Mouse (Mus musculus): ENCODE results near the gene Tiam2. TPM values are rescaled to one million over a fixed set of nuclear protein-coding genes. Genes with fewer than 3 reads are reported as not detected.
A peak's percentile ranks its signal among the peaks of the same experiment; 100 is the strongest.

The Tiam2 gene
- polyA plus RNA-seq, 1 experiment from 2014 or later = 0.56 TPM

DNA sequence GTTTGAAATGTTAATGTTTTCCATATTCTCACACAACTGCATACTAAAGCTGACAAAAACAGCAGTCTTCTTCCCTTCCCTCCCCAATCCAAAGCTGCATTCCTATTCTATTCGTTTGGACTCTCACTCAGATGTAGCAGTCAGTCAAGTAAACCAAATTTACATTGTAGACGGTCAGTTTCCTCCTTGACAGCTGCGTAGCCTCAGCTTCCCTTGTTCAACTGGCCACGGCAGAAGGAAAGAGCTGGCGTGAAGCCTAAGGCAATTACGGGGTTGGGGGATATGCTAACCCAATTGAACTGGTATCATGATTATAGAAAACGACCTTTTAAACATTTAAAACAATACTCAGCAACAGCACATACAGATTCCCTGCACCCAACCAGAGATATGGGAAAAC lies 221.4 kb downstream of the Tiam2 start:
- Histone ChIP-seq H3K4me2 (ENCODE audit: low read depth, low read length) (no peak overlapping the region), H3K4me3 (ENCODE audit: low read depth, low read length) (no peak overlapping the region), H3K27me3 (ENCODE audit: insufficient read depth, low read length) (no peaks in the 10 kb centered on the region), H3K9me3 (ENCODE audit: low read length) (no peaks in the 10 kb centered on the region), H3K36me3 (replicated peaks; ENCODE audit: insufficient read depth, low read length) (peaks cover 7% of the 10 kb centered on the region), H3K9ac (replicated peaks) (no peak overlapping the region), H3K4me1 (ENCODE audit: insufficient read depth) (no peaks in the 10 kb centered on the region), H3K27ac (ENCODE audit: low read depth) (no peak overlapping the region)
- ATAC-seq = no peak
- 67% methylated on average over 7 of the region's 7 CpGs for whole genome bisulfite sequencing (ENCODE audit: insufficient replicate concordance)
- TF ChIP-seq EP300 (IDR thresholded peaks at IDR 0.05; ENCODE audit: low read depth) = no peak
- TF ChIP-seq CTCF (IDR thresholded peaks at IDR 0.05; ENCODE audit: low read depth) = no peak
- DNase-seq = no peak

DNA sequence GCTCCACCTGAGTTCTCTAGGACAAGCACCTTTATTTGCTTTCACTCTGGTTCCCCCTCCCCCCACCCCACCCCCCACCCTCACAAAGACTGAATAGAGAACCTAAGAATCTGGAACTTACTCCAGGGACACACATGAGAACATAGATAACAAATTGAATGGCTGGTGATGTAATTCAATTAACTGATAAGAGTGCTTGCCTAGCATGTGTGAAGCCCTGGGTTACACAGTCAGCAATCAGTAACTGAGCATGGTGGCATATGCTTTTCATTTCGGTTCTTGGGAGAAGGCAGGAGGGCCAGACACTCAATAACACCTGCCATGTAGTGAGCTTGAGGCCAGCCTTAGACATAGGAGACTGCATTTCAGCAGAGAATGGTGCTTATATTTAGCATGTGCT lies 229.9 kb downstream of the Tiam2 start:
- 0 out of 2 replicates have a peak, but pooled peaks cover 3% of the 10 kb centered on the region for H3K36me3 ChIP-seq (replicated peaks; ENCODE audit: insufficient read depth, low read length)
- no peak for ATAC-seq
- 33% methylated on average over 1 of the region's 1 CpGs for WGBS (ENCODE audit: insufficient replicate concordance)
- no peak overlapping the region for H3K4me3 ChIP-seq (ENCODE audit: low read depth, low read length)
- H3K27ac ChIP-seq (ENCODE audit: low read depth) = peak overlapping the region; percentile 89
- no peak overlapping the region for H3K9ac ChIP-seq (replicated peaks)
- DNase-seq = no peak
- TF ChIP-seq EP300 (IDR thresholded peaks at IDR 0.05; ENCODE audit: low read depth) (no peak), CTCF (IDR thresholded peaks at IDR 0.05; ENCODE audit: low read depth) (no peak)
- H3K9me3 ChIP-seq (ENCODE audit: low read length) = no peaks in the 10 kb centered on the region
- H3K27me3 ChIP-seq (ENCODE audit: insufficient read depth, low read length) = no peaks in the 10 kb centered on the region
- H3K4me2 ChIP-seq (ENCODE audit: low read depth, low read length) = peak overlapping the region; percentile 88
- H3K4me1 ChIP-seq (ENCODE audit: insufficient read depth) = peaks cover 15% of the 10 kb centered on the region

DNA sequence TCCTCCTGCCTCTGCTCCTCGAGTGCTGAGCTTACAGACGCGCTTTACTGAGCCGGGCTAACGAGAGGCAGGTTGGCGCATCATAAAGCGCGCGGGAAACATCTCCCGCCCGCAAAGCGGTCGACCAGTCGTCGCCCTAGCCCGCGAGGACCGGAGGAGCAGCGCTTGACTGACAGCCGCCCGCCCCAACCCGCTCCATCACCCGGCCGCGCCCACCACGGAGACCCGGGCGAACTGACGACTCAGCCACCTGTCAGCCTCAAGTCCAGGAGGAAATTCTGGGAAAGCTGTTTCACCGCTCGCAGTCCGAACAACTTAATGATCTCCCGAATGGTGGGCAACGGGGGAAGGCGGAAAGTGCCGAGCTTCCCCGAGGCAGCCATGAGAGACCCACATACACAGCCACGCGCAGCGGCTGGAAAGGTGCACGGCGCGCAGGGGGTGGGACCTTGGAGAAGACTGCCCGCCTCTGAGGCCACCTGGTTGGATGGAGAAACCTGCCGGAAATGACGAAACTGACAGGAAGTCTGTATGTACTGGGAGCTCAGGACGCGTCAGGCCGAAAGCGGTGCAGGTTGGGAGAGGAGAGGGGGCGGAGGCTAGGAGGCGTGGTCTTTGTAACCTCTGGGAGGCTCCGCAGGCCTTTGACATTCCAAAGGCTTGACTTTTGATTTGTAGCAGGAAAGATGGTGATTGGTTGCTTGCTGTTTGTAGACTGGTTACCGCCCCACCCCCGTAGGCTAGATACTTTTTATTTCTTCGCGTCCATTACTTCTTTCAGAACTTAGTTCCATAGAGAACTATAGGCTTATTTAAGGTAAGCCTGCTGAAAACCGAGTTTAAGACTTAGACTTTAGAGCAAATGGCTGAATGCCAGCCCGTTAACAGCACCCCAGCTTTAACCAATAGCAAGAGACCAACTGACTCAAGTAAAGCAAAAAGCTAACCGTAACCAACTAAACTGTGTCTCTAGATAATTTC lies 231.2 kb downstream of the Tiam2 start, which contains the start of gene Tfb1m:
Tfb1m (minus strand) TSS at position 451 of the 981 bp plus-strand sequence.
- Histone ChIP-seq H3K27me3 (ENCODE audit: insufficient read depth, low read length) (no peaks in the 10 kb centered on the region), H3K27ac (ENCODE audit: low read depth) (peak within 1 kb of the TSS; percentile 93), H3K4me3 (ENCODE audit: low read depth, low read length) (peak within 1 kb of the TSS; percentile 69), H3K4me1 (ENCODE audit: insufficient read depth) (peaks cover 15% of the 10 kb centered on the region), H3K9ac (replicated peaks) (peak within 1 kb of the TSS; percentile 63), H3K9me3 (ENCODE audit: low read length) (no peaks in the 10 kb centered on the region), H3K4me2 (ENCODE audit: low read depth, low read length) (peak within 1 kb of the TSS; percentile 88), H3K36me3 (replicated peaks; ENCODE audit: insufficient read depth, low read length) (0 out of 2 replicates have a peak, but pooled peaks cover 3% of the 10 kb centered on the region)
- TF ChIP-seq CTCF (IDR thresholded peaks at IDR 0.05; ENCODE audit: low read depth) = no peak
- TF ChIP-seq EP300 (IDR thresholded peaks at IDR 0.05; ENCODE audit: low read depth) = no peak
- whole genome bisulfite sequencing (ENCODE audit: insufficient replicate concordance) = under 1% methylated on average over 59 of the region's 60 CpGs
- ATAC-seq = peak; percentile 99
- peak; percentile 97 for DNase-seq

DNA sequence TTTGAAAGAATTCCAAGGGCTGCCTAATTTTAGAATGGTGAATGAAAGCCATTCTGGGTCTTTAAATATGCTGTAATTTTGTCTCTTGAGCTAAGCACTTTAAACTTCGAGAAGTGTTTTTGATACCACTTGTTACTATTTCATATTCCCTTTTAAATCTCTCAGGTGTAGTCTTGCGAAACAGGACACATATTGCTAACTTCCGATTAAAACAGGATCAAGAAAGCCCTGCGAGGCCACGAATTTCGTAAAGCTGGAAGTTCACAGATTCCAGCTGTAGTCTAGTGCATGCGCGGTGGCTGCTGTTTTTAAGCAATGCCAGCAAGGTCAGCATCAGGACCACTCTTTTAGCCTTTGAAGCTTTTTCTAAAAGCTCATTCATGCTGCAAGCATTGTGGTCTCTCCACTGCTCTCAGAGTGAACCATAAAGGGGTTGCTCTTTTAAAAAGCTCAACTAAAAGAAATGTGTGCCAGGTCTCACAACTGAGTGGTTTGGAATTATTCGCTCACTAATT lies 232.0 kb downstream of the Tiam2 start:
- TF ChIP-seq EP300 (IDR thresholded peaks at IDR 0.05; ENCODE audit: low read depth) = no peak
- TF ChIP-seq CTCF (IDR thresholded peaks at IDR 0.05; ENCODE audit: low read depth) = no peak
- peaks cover 15% of the 10 kb centered on the region for H3K4me1 ChIP-seq (ENCODE audit: insufficient read depth)
- no peak for ATAC-seq
- peak overlapping the region; percentile 58 for H3K9ac ChIP-seq (replicated peaks)
- peak overlapping the region; percentile 88 for H3K4me2 ChIP-seq (ENCODE audit: low read depth, low read length)
- peak overlapping the region; percentile 69 for H3K4me3 ChIP-seq (ENCODE audit: low read depth, low read length)
- no peaks in the 10 kb centered on the region for H3K27me3 ChIP-seq (ENCODE audit: insufficient read depth, low read length)
- peak; percentile 21 for DNase-seq
- H3K27ac ChIP-seq (ENCODE audit: low read depth) = peak overlapping the region; percentile 93
- H3K9me3 ChIP-seq (ENCODE audit: low read length) = no peaks in the 10 kb centered on the region
- no peaks in the 10 kb centered on the region for H3K36me3 ChIP-seq (replicated peaks; ENCODE audit: insufficient read depth, low read length)
- WGBS (ENCODE audit: insufficient replicate concordance) = 68% methylated on average over 9 of the region's 9 CpGs

DNA sequence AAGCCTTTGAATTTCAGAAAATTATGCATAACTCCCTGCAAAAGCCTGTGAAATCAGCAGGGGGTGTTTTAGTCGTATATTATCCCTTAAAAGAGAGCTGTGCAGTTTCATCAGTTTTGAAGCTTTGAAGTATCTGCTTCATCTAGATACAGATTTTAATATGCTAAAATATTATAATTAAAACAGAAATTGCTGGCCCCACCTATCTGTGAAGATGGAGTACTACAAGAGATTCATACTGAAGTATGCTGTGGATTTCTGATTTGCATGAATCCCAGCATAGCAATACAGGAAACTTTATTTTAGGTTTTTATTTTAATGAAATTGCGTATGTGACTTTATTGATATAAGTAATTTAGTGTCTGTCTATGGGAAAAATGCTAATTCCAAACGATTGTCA lies 234.2 kb downstream of the Tiam2 start:
- no peak overlapping the region for H3K4me3 ChIP-seq (ENCODE audit: low read depth, low read length)
- ATAC-seq = no peak
- no peaks in the 10 kb centered on the region for H3K9me3 ChIP-seq (ENCODE audit: low read length)
- H3K4me2 ChIP-seq (ENCODE audit: low read depth, low read length) = no peak overlapping the region
- no peaks in the 10 kb centered on the region for H3K27me3 ChIP-seq (ENCODE audit: insufficient read depth, low read length)
- no peak overlapping the region for H3K27ac ChIP-seq (ENCODE audit: low read depth)
- H3K36me3 ChIP-seq (replicated peaks; ENCODE audit: insufficient read depth, low read length) = no peaks in the 10 kb centered on the region
- TF ChIP-seq EP300 (IDR thresholded peaks at IDR 0.05; ENCODE audit: low read depth) (no peak), CTCF (IDR thresholded peaks at IDR 0.05; ENCODE audit: low read depth) (peak; percentile 38)
- WGBS (ENCODE audit: insufficient replicate concordance) = 50% methylated on average over 3 of the region's 3 CpGs
- H3K9ac ChIP-seq (replicated peaks) = no peak overlapping the region
- peaks cover 15% of the 10 kb centered on the region for H3K4me1 ChIP-seq (ENCODE audit: insufficient read depth)
- no peak for DNase-seq

DNA sequence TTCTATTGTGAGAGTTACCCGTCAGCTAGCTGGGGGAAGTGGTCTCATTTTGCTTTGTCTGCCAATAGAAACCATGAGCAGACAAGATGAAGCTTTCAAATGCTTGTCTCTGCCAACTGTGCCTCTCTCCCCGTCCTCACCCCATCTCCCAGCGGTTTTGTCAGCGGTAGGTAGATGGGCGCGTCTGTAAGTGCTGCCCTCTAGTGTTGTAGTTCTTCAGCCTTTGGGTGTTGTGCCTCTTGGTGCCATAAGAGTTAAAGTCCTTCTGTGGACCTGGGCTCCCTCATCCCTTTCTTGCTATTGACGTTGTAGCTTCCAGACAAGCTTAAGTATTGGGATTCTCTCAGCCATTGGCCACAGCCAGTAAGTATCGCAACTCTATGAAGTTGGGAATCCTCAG lies 236.0 kb downstream of the Tiam2 start:
- H3K36me3 ChIP-seq (replicated peaks; ENCODE audit: insufficient read depth, low read length) = no peaks in the 10 kb centered on the region
- H3K9me3 ChIP-seq (ENCODE audit: low read length) = no peaks in the 10 kb centered on the region
- H3K27me3 ChIP-seq (ENCODE audit: insufficient read depth, low read length) = no peaks in the 10 kb centered on the region
- H3K4me2 ChIP-seq (ENCODE audit: low read depth, low read length) = no peak overlapping the region
- H3K9ac ChIP-seq (replicated peaks) = no peak overlapping the region
- H3K4me1 ChIP-seq (ENCODE audit: insufficient read depth) = peaks cover 7% of the 10 kb centered on the region; the same call in 1 of the 2 replicates
- WGBS (ENCODE audit: insufficient replicate concordance) = 47% methylated on average over 8 of the region's 8 CpGs
- no peak for ATAC-seq
- no peak overlapping the region for H3K27ac ChIP-seq (ENCODE audit: low read depth)
- DNase-seq = no peak
- no peak overlapping the region for H3K4me3 ChIP-seq (ENCODE audit: low read depth, low read length)
- TF ChIP-seq EP300 (IDR thresholded peaks at IDR 0.05; ENCODE audit: low read depth) = no peak
- peak; percentile 48 for TF ChIP-seq CTCF (IDR thresholded peaks at IDR 0.05; ENCODE audit: low read depth)

Data from liver, postnatal 0 days (tissue).